Mouse (Mus musculus) embryo, embryonic 9.5 days (tissue): Measurements from ENCODE around the gene Cenpi.
A peak's percentile ranks its signal among the peaks of the same experiment; 100 is the strongest.
"Not testable (repeated sequence)": the region's sequence is repeated elsewhere in the genome, so short reads cannot be mapped to it uniquely, and the experiment has no call there.

Experiments
- DNase-seq: peaks from one replicate; pipeline ENCODE4 v3.0.0-alpha.2; 2017; ENCODE audit errors: extremely low spot score

Cenpi gene

GRCm38 (mm10) chrX:134307534-134308274, at the start of gene Cenpi:
Cenpi (plus strand) TSS chrX:134308084.
- DNase-seq, result peak; percentile 80

DNA sequence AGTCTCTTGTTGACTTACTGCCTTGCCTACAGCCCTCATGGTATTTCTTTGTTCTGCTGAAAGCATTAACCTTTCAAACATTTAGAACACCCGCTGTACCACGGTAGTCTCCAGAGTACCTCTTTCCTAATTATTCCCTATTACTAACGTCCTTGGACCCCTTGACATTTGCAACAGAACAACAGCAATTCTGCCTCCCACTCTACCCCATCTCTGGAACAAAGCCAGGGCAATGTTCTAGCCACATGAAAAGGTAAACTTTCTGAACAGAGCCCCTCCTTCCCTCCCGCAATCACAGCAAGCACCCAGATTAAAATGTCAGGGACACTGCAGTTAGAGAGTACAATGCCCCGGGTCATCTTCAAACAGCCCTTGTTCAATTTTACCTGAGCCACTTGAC, 46.7 kb upstream of the Cenpi start:
- no peak for DNase-seq

GRCm38 (mm10) chrX:134262129-134262528, 45.8 kb upstream of the Cenpi start:
- no peak for DNase-seq

GRCm38 (mm10) chrX:134275715-134276114, 32.2 kb upstream of the Cenpi start:
- DNase-seq, result peak; percentile 3

DNA sequence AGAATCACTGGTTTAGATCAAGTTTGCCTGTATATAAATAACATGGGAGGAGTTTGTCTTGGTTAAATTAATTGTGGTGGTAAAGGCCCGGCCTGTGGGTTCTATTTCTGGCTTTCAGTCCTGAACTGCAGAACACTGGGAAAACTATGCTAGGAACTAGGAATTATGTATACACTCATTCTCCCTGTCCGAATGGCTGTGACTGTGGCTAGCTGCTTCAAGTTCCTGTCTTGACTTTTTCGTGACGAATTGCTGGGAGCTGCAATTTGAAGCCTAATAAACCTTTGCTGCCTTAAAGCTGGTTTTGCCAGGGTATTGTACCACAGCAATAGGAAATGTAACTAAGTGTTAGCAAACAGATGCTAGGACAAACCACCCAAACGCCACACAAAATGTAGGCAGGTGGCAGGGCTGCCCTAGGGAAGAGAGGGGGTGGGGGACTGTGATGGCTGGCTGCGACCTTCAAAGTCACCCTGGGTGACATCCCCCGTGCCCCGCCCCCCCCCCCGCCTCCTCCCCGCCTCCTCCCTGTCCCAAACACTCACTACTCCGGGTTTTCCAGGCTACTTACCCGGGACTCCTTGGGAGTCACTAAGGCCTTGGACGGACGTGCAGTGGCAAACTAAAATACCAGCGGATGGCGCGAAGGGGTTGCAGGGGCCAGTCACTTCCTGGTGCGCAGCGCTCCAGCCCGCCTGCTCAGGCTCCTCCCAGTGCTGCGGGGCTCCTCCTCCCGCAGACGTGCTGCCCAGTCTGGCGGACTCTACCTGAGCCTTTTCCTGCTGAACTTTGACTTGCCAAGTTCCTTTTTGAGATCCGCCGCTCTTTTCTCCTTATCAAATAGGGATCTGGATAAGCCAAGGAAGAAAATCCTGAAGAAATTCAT, 31.4 kb upstream of the Cenpi start, which contains the start of gene Trmt2b:
TSS of gene Trmt2b (minus strand) at position 710 of the 886 bp plus-strand sequence.
- DNase-seq, result peak; percentile 62

GRCm38 (mm10) chrX:134280531-134280930, 27.4 kb upstream of the Cenpi start:
- DNase-seq, result no peak

DNA sequence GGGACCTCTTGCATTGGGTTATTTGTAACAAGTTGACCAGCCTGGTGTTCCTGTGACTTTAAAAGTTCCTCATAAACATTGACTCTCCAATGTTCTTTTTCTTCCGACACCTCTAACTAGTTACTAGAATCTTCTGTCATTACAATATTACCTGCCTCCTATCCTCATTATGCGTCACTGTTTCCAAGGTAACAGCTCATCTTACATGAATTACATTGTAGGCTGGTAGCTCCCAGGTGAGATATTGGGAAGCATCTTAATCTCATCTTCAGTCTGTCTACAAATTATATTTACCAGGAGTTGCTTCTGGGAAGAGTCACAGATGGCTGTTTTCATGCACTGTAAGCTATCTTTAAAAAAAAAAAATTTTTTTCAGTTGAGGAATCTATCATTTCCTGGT, 22.8 kb upstream of the Cenpi start:
- no peak for DNase-seq

DNA sequence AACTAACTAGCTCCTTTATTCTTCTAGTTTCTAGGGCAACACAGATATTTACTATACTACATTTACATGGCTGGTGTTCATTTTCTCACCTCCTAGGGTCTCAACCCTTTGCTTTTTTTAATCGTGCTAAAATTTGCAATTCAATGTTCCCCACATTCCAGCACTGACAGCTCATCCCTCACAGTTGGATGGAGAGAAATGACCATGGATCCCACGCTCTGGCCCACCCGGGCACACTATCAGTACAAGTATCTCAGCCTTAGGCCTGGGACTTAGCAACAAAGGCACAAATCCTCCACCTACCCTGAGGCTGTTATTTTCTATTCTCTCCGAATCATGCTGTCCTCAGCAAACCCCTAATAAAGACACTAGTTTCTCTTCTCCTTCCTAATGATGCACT, 22.1 kb upstream of the Cenpi start:
- no peak for DNase-seq

GRCm38 (mm10) chrX:134287305-134287704, 20.6 kb upstream of the Cenpi start:
- DNase-seq, result no peak

GRCm38 (mm10) chrX:134296301-134296700, 11.6 kb upstream of the Cenpi start:
- DNase-seq, result no peak

DNA sequence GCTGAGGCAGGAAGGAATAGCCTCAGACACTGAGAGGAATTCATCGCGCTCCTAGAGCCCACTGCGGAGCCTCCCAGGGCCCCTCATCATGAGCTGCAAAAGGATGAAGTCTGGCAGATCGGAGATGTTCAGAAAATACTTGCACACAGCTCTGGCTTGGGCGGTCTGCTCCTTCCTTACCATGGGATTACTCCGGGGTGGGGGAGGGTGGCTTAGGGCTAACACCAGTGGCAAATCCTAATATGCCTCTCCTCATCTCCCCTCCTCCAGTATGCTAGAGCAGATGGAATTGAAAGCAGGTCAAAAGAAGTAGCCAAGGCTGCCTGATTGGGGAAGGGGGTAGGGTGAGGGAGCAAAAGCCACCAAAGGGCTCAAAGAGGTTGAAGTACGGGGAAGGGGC, 11.1 kb upstream of the Cenpi start:
- peak; percentile 1 for DNase-seq

- no peak for DNase-seq
Observed at GRCm38 (mm10) chrX:134297195-134297594, 10.7 kb upstream of the Cenpi start.

- no peak for DNase-seq
Observed at GRCm38 (mm10) chrX:134300219-134300618, 7.7 kb upstream of the Cenpi start.

DNA sequence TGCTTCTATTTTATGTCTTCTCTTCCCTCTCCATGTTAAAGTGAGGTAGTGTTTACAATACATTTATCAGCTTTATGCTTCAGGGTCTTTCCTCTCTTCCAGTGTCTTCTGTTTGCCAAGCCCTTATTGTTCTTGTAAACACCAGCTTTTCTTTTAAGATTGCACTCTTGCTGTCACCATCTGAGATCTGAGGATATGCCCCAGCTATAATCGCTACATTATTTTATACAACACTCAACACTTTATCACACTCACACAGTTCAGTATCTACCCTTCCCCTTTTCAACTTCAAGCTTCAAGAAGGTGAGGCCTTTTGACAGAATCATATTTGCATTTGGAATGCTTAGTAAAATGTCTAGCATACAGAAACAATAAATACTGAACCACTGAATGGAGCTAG, 4.6 kb upstream of the Cenpi start:
- DNase-seq, result no peak

DNA sequence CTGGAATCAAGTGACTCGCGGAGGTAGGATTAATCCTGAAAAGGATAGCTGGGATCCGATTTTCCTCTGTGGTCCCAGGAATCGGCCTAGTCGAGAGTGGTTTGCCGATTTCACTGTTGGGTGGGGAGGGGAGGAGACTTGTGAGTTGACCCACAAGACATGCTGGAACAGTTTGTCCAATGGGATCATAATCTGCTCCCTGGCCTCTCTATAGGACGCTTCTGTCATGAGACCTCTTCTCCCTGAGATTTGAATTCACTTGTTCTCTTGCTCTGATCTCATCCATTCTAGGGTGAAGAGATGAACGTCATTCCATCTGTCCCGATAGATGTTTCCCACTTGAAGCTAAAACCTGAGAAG, 371 bp downstream of the Cenpi start:
- no peak for DNase-seq

GRCm38 (mm10) chrX:134311193-134311592, 3.3 kb downstream of the Cenpi start:
- DNase-seq, result not testable (repeated sequence)

- no peak for DNase-seq
Observed at GRCm38 (mm10) chrX:134319153-134319932, 11.5 kb downstream of the Cenpi start.

GRCm38 (mm10) chrX:134333280-134333679, 25.4 kb downstream of the Cenpi start:
- DNase-seq, result no peak

GRCm38 (mm10) chrX:134342735-134343134, 34.9 kb downstream of the Cenpi start:
- DNase-seq, result no peak

DNA sequence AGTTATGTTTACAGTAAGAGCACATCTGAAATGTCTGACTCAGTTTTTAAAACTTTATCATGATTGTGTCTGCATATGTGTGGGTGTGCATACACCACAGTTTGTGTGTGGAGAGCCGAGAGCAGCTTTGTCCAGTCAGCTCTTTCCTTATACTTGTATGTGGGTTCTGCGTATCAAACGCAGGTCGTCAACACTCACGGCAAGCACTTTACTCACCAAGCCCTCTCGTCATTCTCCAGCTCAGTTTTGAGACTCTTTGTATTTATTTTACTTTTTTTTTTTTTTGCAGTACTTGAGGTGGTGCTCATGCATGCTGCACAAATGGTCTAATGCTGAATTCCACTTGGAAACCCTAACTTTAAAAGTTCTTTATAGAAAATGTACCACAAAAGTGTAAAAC, 42.3 kb downstream of the Cenpi start:
- DNase-seq, result no peak

- DNase-seq, result no peak
Observed at GRCm38 (mm10) chrX:134353848-134354247, 46.0 kb downstream of the Cenpi start.

GRCm38 (mm10) chrX:134359336-134359735, 51.5 kb downstream of the Cenpi start:
- DNase-seq, result no peak
